Mouse (Mus musculus) embryonic facial prominence, embryonic 11.5 days (tissue): ENCODE data around the gene Wnt7b. TPM values are rescaled to one million over a fixed set of nuclear protein-coding genes. Genes with fewer than 3 reads are reported as not detected.

Experiments used
- ATAC-seq: fragments of 200-750 bp; cut with Nextera tagmentation; replicated peaks from 2 replicates; pipeline ENCODE4 v1.8.0; 2017; ENCODE audit warnings: low read depth; ENCODE audit not compliant: insufficient number of reproducible peaks, low FRiP score, low TSS enrichment
- DNase-seq: peaks from one replicate; pipeline ENCODE4 v3.0.0-alpha.2; 2015; ENCODE audit warnings: low spot score
- H3K27ac ChIP-seq: fragments of 300-500 bp; sonication (generic); replicated peaks from 2 replicates; pipeline ENCODE4 v1.5.1; 2014; ENCODE audit warnings: mild to moderate bottlenecking, low read depth, low read length, control low read depth
- H3K27me3 ChIP-seq: fragments of 300-500 bp; sonication (generic); 2 replicates; pipeline ENCODE4 v1.6.1; 2014; ENCODE audit warnings: mild to moderate bottlenecking, low read length, moderate library complexity, mixed read lengths; ENCODE audit not compliant: control insufficient read depth, insufficient read depth
- H3K36me3 ChIP-seq: fragments of 300-500 bp; sonication (generic); replicated peaks from 2 replicates; pipeline ENCODE4 v1.6.1; 2014; ENCODE audit warnings: low read depth, mild to moderate bottlenecking, low read length, moderate library complexity, mixed read lengths; ENCODE audit not compliant: control insufficient read depth, insufficient read depth
- H3K4me1 ChIP-seq: fragments of 300-500 bp; sonication (generic); 2 replicates; pipeline ENCODE4 v1.6.1; 2014; ENCODE audit warnings: low read length, mixed read lengths; ENCODE audit not compliant: control insufficient read depth, insufficient read depth
- H3K4me2 ChIP-seq: fragments of 300-500 bp; sonication (generic); 2 replicates; pipeline ENCODE4 v1.6.1; 2014; ENCODE audit warnings: low read depth, mild to moderate bottlenecking, control low read depth, low read length, moderate library complexity
- H3K4me3 ChIP-seq: fragments of 300-500 bp; sonication (generic); 2 replicates; pipeline ENCODE4 v1.5.1; 2014; ENCODE audit warnings: low read depth, low read length, control low read depth
- H3K9ac ChIP-seq: fragments of 300-500 bp; sonication (generic); replicated peaks from 2 replicates; pipeline ENCODE4 v1.6.1; 2014; ENCODE audit warnings: mild to moderate bottlenecking, control low read depth, low read length
- H3K9me3 ChIP-seq: fragments of 300-500 bp; sonication (generic); replicated peaks from 2 replicates; pipeline ENCODE4 v1.6.1; 2016; ENCODE audit warnings: mild to moderate bottlenecking, low read length, inconsistent platforms, mixed read lengths; ENCODE audit not compliant: control insufficient read depth
- WGBS: fragments of 180-500 bp; shearing (Covaris S2); extraction: QIAGEN DNeasy Blood & Tissue Kit; methylation state at CpG from one replicate; pipeline ENCODE4 v1.1.7; 2014; 5-methylcytosine and 5-hydroxymethylcytosine counted together
- polyA plus RNA-seq: library from polyadenylated mRNA; unstranded; fragments of >200 nt; fragmentation: Nextera tagmentation; extraction: Ambion mirVana; gene quantifications from 2 replicates; pipeline ENCODE4 v1.2.1, GENCODE M21; 2014

Gene Wnt7b
- polyA plus RNA-seq, 1 experiment from 2014 or later = 20.3 TPM

- Histone ChIP-seq H3K4me3 (no peak overlapping the region), H3K27ac (no peak overlapping the region), H3K9ac (no peak overlapping the region), H3K36me3 (no peaks in the 10 kb centered on the region), H3K4me2 (no peak overlapping the region), H3K9me3 (no peaks in the 10 kb centered on the region), H3K27me3 (no peaks in the 10 kb centered on the region), H3K4me1 (no peaks in the 10 kb centered on the region)
- WGBS = 52% methylated on average over 17 of the region's 17 CpGs
- ATAC-seq = no peak
- peak; percentile 71 for DNase-seq
Observed at GRCm38 (mm10) chr15:85598984-85599886, 17.0 kb upstream of the Wnt7b start.

GRCm38 (mm10) chr15:85598443-85598842, 16.2 kb upstream of the Wnt7b start:
- no peaks in the 10 kb centered on the region for H3K9me3 ChIP-seq
- WGBS = 67% methylated on average over 5 of the region's 5 CpGs
- ATAC-seq = no peak
- no peak for DNase-seq
- no peak overlapping the region for H3K27ac ChIP-seq
- no peak overlapping the region for H3K4me2 ChIP-seq
- H3K36me3 ChIP-seq = no peaks in the 10 kb centered on the region
- no peak overlapping the region for H3K9ac ChIP-seq
- H3K4me1 ChIP-seq = no peaks in the 10 kb centered on the region
- H3K4me3 ChIP-seq = no peak overlapping the region
- no peaks in the 10 kb centered on the region for H3K27me3 ChIP-seq

- ATAC-seq = no peak
Observed at GRCm38 (mm10) chr15:85597403-85597802, 15.1 kb upstream of the Wnt7b start.

GRCm38 (mm10) chr15:85592674-85593073, 10.4 kb upstream of the Wnt7b start:
- ATAC-seq (no peak), DNase-seq (no peak)
- H3K4me2 ChIP-seq = no peak overlapping the region
- H3K9me3 ChIP-seq = no peaks in the 10 kb centered on the region
- 78% methylated on average over 4 of the region's 4 CpGs for WGBS
- H3K9ac ChIP-seq = no peak overlapping the region
- H3K36me3 ChIP-seq = no peaks in the 10 kb centered on the region
- no peak overlapping the region for H3K4me3 ChIP-seq
- no peaks in the 10 kb centered on the region for H3K4me1 ChIP-seq
- H3K27ac ChIP-seq = no peak overlapping the region
- no peaks in the 10 kb centered on the region for H3K27me3 ChIP-seq

More at GRCm38 (mm10) chr15:85597403-85597802, 15.1 kb upstream of the Wnt7b start:
- no peak overlapping the region for H3K27ac ChIP-seq
- H3K36me3 ChIP-seq = no peaks in the 10 kb centered on the region
- no peak overlapping the region for H3K4me2 ChIP-seq
- no peak for DNase-seq
- H3K4me3 ChIP-seq = no peak overlapping the region
- H3K9me3 ChIP-seq = no peaks in the 10 kb centered on the region
- H3K4me1 ChIP-seq = no peaks in the 10 kb centered on the region
- no peak overlapping the region for H3K9ac ChIP-seq
- no peaks in the 10 kb centered on the region for H3K27me3 ChIP-seq
- WGBS = 72% methylated on average over 3 of the region's 3 CpGs

- H3K9me3 ChIP-seq = no peaks in the 10 kb centered on the region
- H3K27ac ChIP-seq = no peak overlapping the region
- ATAC-seq = no peak
- H3K4me1 ChIP-seq = no peaks in the 10 kb centered on the region
- no peak overlapping the region for H3K4me3 ChIP-seq
- DNase-seq = no peak
- no peaks in the 10 kb centered on the region for H3K36me3 ChIP-seq
- no peak overlapping the region for H3K4me2 ChIP-seq
- no peaks in the 10 kb centered on the region; the same call in 1 of the 2 replicates for H3K27me3 ChIP-seq
- WGBS = 93% methylated on average over 10 of the region's 10 CpGs
- no peak overlapping the region for H3K9ac ChIP-seq
Observed at GRCm38 (mm10) chr15:85590831-85591230, 8.6 kb upstream of the Wnt7b start.

- H3K9me3 ChIP-seq = no peaks in the 10 kb centered on the region
- no peak overlapping the region for H3K4me2 ChIP-seq
- no peak overlapping the region for H3K27ac ChIP-seq
- WGBS = 3% methylated on average over 11 of the region's 11 CpGs
- ATAC-seq (0 out of 2 replicates have a peak, but pooled peaks have one; percentile 57), DNase-seq (peak; percentile 81)
- no peaks in the 10 kb centered on the region for H3K36me3 ChIP-seq
- H3K4me3 ChIP-seq = no peak overlapping the region
- H3K27me3 ChIP-seq = peaks cover 45% of the 10 kb centered on the region
- peaks cover 6% of the 10 kb centered on the region; the same call in 1 of the 2 replicates for H3K4me1 ChIP-seq
- no peak overlapping the region for H3K9ac ChIP-seq
Observed at GRCm38 (mm10) chr15:85583504-85583903, 1.2 kb upstream of the Wnt7b start.

- H3K36me3 ChIP-seq = no peaks in the 10 kb centered on the region
- WGBS = 3% methylated on average over 8 of the region's 8 CpGs
- DNase-seq (peak; percentile 88), ATAC-seq (peak; percentile 58; the same call in 1 of the 2 replicates)
- H3K9me3 ChIP-seq = no peaks in the 10 kb centered on the region
- no peak overlapping the region for H3K4me3 ChIP-seq
- peaks cover 6% of the 10 kb centered on the region; the same call in 1 of the 2 replicates for H3K4me1 ChIP-seq
- H3K27ac ChIP-seq = no peak overlapping the region
- no peak overlapping the region for H3K4me2 ChIP-seq
- peaks cover 49% of the 10 kb centered on the region for H3K27me3 ChIP-seq
- no peak overlapping the region for H3K9ac ChIP-seq
Observed at GRCm38 (mm10) chr15:85583024-85583423, 751 bp upstream of the Wnt7b start.

GRCm38 (mm10) chr15:85581563-85582064, 659 bp downstream of the Wnt7b start:
- Histone ChIP-seq H3K4me3 (peak overlapping the region; percentile 53), H3K9ac (peak overlapping the region; percentile 57), H3K36me3 (no peaks in the 10 kb centered on the region), H3K9me3 (no peaks in the 10 kb centered on the region), H3K4me1 (peaks cover 13% of the 10 kb centered on the region), H3K4me2 (peak overlapping the region; percentile 89), H3K27ac (peak overlapping the region; percentile 47; the same call in 1 of the 2 replicates), H3K27me3 (peaks cover 63% of the 10 kb centered on the region)
- DNase-seq (no peak), ATAC-seq (no peak)
- WGBS = under 1% methylated on average over 53 of the region's 67 CpGs
